In genomic region chr11:11844367-11844971, GRCm38 (mm10) we compare ENCODE assay signal across 9 mouse cellular contexts. TPM values are rescaled to one million over a fixed set of nuclear protein-coding genes. Genes with fewer than 3 reads are reported as not detected.
DNase-seq lines count a peak whose midpoint lies in the region; ATAC-seq lines count a peak whose summit lies in the region.
"Had no signal": no experiment of that assay in that cellular context is flagged by ENCODE, and none has a peak within 500 bp of the region (broad histone marks: within the 10 kb centered on the region; RNA-seq: fewer than 3 reads in every experiment).

No protein-coding gene starts in this region.

- H3K9ac ChIP-seq in embryonic facial prominence, embryonic 11.5 days (replicated peaks; ENCODE audit: low read length): no peak overlapping the region
- H3K9ac ChIP-seq in heart, embryonic 11.5 days (ENCODE audit: low read depth, low read length): peak overlapping the region; percentile 3; the same call in 1 of the 2 replicates
- no peak overlapping the region for H3K9ac ChIP-seq in kidney, embryonic 14.5 days (ENCODE audit: low read depth, low read length)
- H3K9ac ChIP-seq in stomach, embryonic 15.5 days: no peak overlapping the region

- no peak overlapping the region for H3K4me3 ChIP-seq in embryonic facial prominence, embryonic 11.5 days (ENCODE audit: low read depth, low read length)
- no peak overlapping the region for H3K4me3 ChIP-seq in heart, embryonic 11.5 days (ENCODE audit: low read depth, low read length)
- no peak overlapping the region for H3K4me3 ChIP-seq in kidney, embryonic 14.5 days (ENCODE audit: low read length)
- no peak overlapping the region for H3K4me3 ChIP-seq in stomach, embryonic 15.5 days (replicated peaks)
- H3K4me3 ChIP-seq: liver, embryonic 15.5 days had no signal

- H3K36me3 ChIP-seq in embryonic facial prominence, embryonic 11.5 days (replicated peaks; ENCODE audit: control insufficient read depth, insufficient read depth, low read depth, low read length): no peaks in the 10 kb centered on the region
- no peaks in the 10 kb centered on the region for H3K36me3 ChIP-seq in heart, embryonic 11.5 days (ENCODE audit: control insufficient read depth, insufficient read depth, low read length)
- H3K36me3 ChIP-seq in kidney, embryonic 14.5 days (ENCODE audit: control insufficient read depth, insufficient read depth, low read length): no peaks in the 10 kb centered on the region
- H3K36me3 ChIP-seq in stomach, embryonic 15.5 days: no peaks in the 10 kb centered on the region
- H3K36me3 ChIP-seq: liver, embryonic 15.5 days had no signal

- peak; percentile 69 for ATAC-seq in embryonic facial prominence, embryonic 11.5 days (replicated peaks; ENCODE audit: insufficient number of reproducible peaks, low FRiP score, low TSS enrichment, low read depth)
- peak; percentile 66 for ATAC-seq in heart, embryonic 11.5 days (replicated peaks; ENCODE audit: insufficient number of reproducible peaks, low FRiP score, low TSS enrichment)
- ATAC-seq in kidney, embryonic 14.5 days (ENCODE audit: low FRiP score, low TSS enrichment): peak; percentile 97
- peak; percentile 70; the same call in 1 of the 2 replicates for ATAC-seq in stomach, embryonic 15.5 days (ENCODE audit: insufficient read depth, low FRiP score, low read depth)

- H3K9me3 ChIP-seq in embryonic facial prominence, embryonic 11.5 days (replicated peaks; ENCODE audit: control insufficient read depth, low read length): no peaks in the 10 kb centered on the region
- no peaks in the 10 kb centered on the region for H3K9me3 ChIP-seq in heart, embryonic 11.5 days (replicated peaks; ENCODE audit: control insufficient read depth, low read length)
- H3K9me3 ChIP-seq in kidney, embryonic 14.5 days (ENCODE audit: control insufficient read depth, low read length): no peaks in the 10 kb centered on the region
- no peaks in the 10 kb centered on the region for H3K9me3 ChIP-seq in stomach, embryonic 15.5 days
- H3K9me3 ChIP-seq: liver, embryonic 15.5 days had no signal

- H3K27me3 ChIP-seq in embryonic facial prominence, embryonic 11.5 days (ENCODE audit: control insufficient read depth, insufficient read depth, low read length): no peaks in the 10 kb centered on the region; the same call in 1 of the 2 replicates
- H3K27me3 ChIP-seq in heart, embryonic 11.5 days (ENCODE audit: control insufficient read depth, insufficient read depth, low read length): no peaks in the 10 kb centered on the region
- no peaks in the 10 kb centered on the region for H3K27me3 ChIP-seq in kidney, embryonic 14.5 days (ENCODE audit: control insufficient read depth, insufficient read depth, low read length)
- no peaks in the 10 kb centered on the region for H3K27me3 ChIP-seq in stomach, embryonic 15.5 days (replicated peaks)
- H3K27me3 ChIP-seq: liver, embryonic 15.5 days had no signal

- no peaks in the 10 kb centered on the region for H3K4me1 ChIP-seq in embryonic facial prominence, embryonic 11.5 days (ENCODE audit: control insufficient read depth, insufficient read depth, low read length)
- peaks cover 31% of the 10 kb centered on the region for H3K4me1 ChIP-seq in heart, embryonic 11.5 days (ENCODE audit: control insufficient read depth, insufficient read depth, low read length)
- H3K4me1 ChIP-seq in kidney, embryonic 14.5 days (ENCODE audit: control insufficient read depth, insufficient read depth, low read length): peaks cover 17% of the 10 kb centered on the region
- H3K4me1 ChIP-seq in stomach, embryonic 15.5 days: peaks cover 6% of the 10 kb centered on the region; the same call in 1 of the 2 replicates

- no peak overlapping the region for H3K4me2 ChIP-seq in embryonic facial prominence, embryonic 11.5 days (ENCODE audit: low read depth, low read length)
- H3K4me2 ChIP-seq in heart, embryonic 11.5 days: no peak overlapping the region
- no peak overlapping the region for H3K4me2 ChIP-seq in kidney, embryonic 14.5 days (replicated peaks; ENCODE audit: low read depth, low read length)
- no peak overlapping the region for H3K4me2 ChIP-seq in stomach, embryonic 15.5 days
- H3K4me2 ChIP-seq: liver, embryonic 15.5 days had no signal

- WGBS in embryonic facial prominence, embryonic 11.5 days: 47% methylated on average over 13 of the region's 13 CpGs
- WGBS in heart, embryonic 11.5 days (ENCODE audit: insufficient replicate concordance): 45% methylated on average over 13 of the region's 13 CpGs
- WGBS in kidney, embryonic 14.5 days: 25% methylated on average over 13 of the region's 13 CpGs
- WGBS in stomach, embryonic 15.5 days: 43% methylated on average over 13 of the region's 13 CpGs

- no peak overlapping the region for H3K27ac ChIP-seq in embryonic facial prominence, embryonic 11.5 days (replicated peaks; ENCODE audit: low read depth, low read length)
- H3K27ac ChIP-seq in heart, embryonic 11.5 days (ENCODE audit: low read depth, low read length): peak overlapping the region; percentile 65
- H3K27ac ChIP-seq in kidney, embryonic 14.5 days (ENCODE audit: low read depth, low read length): peak overlapping the region; percentile 69
- H3K27ac ChIP-seq in stomach, embryonic 15.5 days: peak overlapping the region; percentile 60
- H3K27ac ChIP-seq: liver, embryonic 15.5 days had no signal

- peak; percentile 25 for DNase-seq in thymus, postnatal 4 days
- no peak for DNase-seq in thymus, postnatal 25 days
- DNase-seq in embryonic facial prominence, embryonic 11.5 days (ENCODE audit: low spot score): no peak
- DNase-seq in lung, postnatal 10 days: peak; percentile 87
- DNase-seq in spleen, adult 18-20 months: no peak

RNA-seq across cellular contexts. Expression of gene Fignl1, which starts 35.7 kb away (rescaled TPM):
- 103 and 119 TPM in 2 replicates for polyA plus RNA-seq in embryonic facial prominence, embryonic 11.5 days (2014; fragmentation: Nextera tagmentation; extraction: Ambion mirVana)
- 73.1 and 86.9 TPM in 2 replicates for polyA plus RNA-seq in heart, embryonic 11.5 days (2014; fragmentation: Nextera tagmentation; extraction: Ambion mirVana)
- 59.2 and 85.4 TPM in 2 replicates for polyA plus RNA-seq in kidney, embryonic 14.5 days (2014; fragmentation: Nextera tagmentation; extraction: Ambion mirVana)
- 54.1 and 54.4 TPM in 2 replicates for polyA plus RNA-seq in stomach, embryonic 15.5 days (2015; fragmentation: Nextera tagmentation; extraction: Ambion mirVana)

RNA-seq across cellular contexts. Expression of gene Ddc, which starts 53.5 kb away (rescaled TPM):
- 9.6 and 10.4 TPM in 2 replicates for polyA plus RNA-seq in embryonic facial prominence, embryonic 11.5 days (2014; fragmentation: Nextera tagmentation; extraction: Ambion mirVana)
- 39.7 and 44.5 TPM in 2 replicates for polyA plus RNA-seq in heart, embryonic 11.5 days (2014; fragmentation: Nextera tagmentation; extraction: Ambion mirVana)
- polyA plus RNA-seq in kidney, embryonic 14.5 days (2014; fragmentation: Nextera tagmentation; extraction: Ambion mirVana): 7.1 and 8.4 TPM in 2 replicates
- 48.5 and 57.0 TPM in 2 replicates for polyA plus RNA-seq in stomach, embryonic 15.5 days (2015; fragmentation: Nextera tagmentation; extraction: Ambion mirVana)

Comparison
In these comparisons a context has a peak if more than half of its experiments do, and no peak if none do; other contexts are left out.
1. DNase-seq: peak in thymus, postnatal 4 days (single experiment) and lung, postnatal 10 days (single experiment); none in thymus, postnatal 25 days (single experiment), embryonic facial prominence, embryonic 11.5 days (single experiment) and spleen, adult 18-20 months (0 of 2).
2. Peak in every context shown above with its lines, with median percentiles within 50 percentile points of each other: ATAC-seq.